Mouse (Mus musculus) kidney, embryonic 14.5 days (tissue): ENCODE measurements around the gene Pomgnt2. TPM values are rescaled to one million over a fixed set of nuclear protein-coding genes. Genes with fewer than 3 reads are reported as not detected.

ENCODE experiments used
- ATAC-seq: fragments of 200-750 bp; cut with Nextera tagmentation; 2 replicates; pipeline ENCODE4 v1.8.0; 2017; ENCODE audit warnings: moderate number of reproducible peaks, mild to moderate bottlenecking, moderate TSS enrichment, moderate library complexity; ENCODE audit not compliant: low FRiP score, low TSS enrichment
- H3K27ac ChIP-seq: fragments of 300-500 bp; sonication (generic); 2 replicates; pipeline ENCODE4 v1.5.1; 2014; ENCODE audit warnings: low read depth, mild to moderate bottlenecking, low read length, moderate library complexity, mixed read lengths
- H3K27me3 ChIP-seq: fragments of 300-500 bp; sonication (generic); 2 replicates; pipeline ENCODE4 v1.6.1; 2014; ENCODE audit warnings: mild to moderate bottlenecking, low read length; ENCODE audit not compliant: control insufficient read depth, insufficient read depth
- H3K36me3 ChIP-seq: fragments of 300-500 bp; sonication (generic); 2 replicates; pipeline ENCODE4 v1.6.1; 2014; ENCODE audit warnings: low read length, mixed read lengths; ENCODE audit not compliant: control insufficient read depth, insufficient read depth
- H3K4me1 ChIP-seq: fragments of 300-500 bp; sonication (generic); 2 replicates; pipeline ENCODE4 v1.6.1; 2014; ENCODE audit warnings: low read length, mixed read lengths; ENCODE audit not compliant: control insufficient read depth, insufficient read depth
- H3K4me2 ChIP-seq: fragments of 300-500 bp; sonication (generic); replicated peaks from 2 replicates; pipeline ENCODE4 v1.6.1; 2014; ENCODE audit warnings: low read depth, mild to moderate bottlenecking, low read length
- H3K4me3 ChIP-seq: fragments of 300-500 bp; sonication (generic); 2 replicates; pipeline ENCODE4 v1.5.1; 2014; ENCODE audit warnings: mild to moderate bottlenecking, low read length
- H3K9ac ChIP-seq: fragments of 300-500 bp; sonication (generic); 2 replicates; pipeline ENCODE4 v1.6.1; 2014; ENCODE audit warnings: low read depth, mild to moderate bottlenecking, low read length, moderate library complexity
- H3K9me3 ChIP-seq: fragments of 300-500 bp; sonication (generic); 2 replicates; pipeline ENCODE4 v1.6.1; 2016; ENCODE audit warnings: low read length; ENCODE audit not compliant: control insufficient read depth
- WGBS: fragments of 180-500 bp; shearing (Covaris S2); extraction: QIAGEN DNeasy Blood & Tissue Kit; methylation state at CpG from one replicate; pipeline ENCODE4 v1.1.7; 2014; 5-methylcytosine and 5-hydroxymethylcytosine counted together
- polyA plus RNA-seq: library from polyadenylated mRNA; unstranded; fragments of >200 nt; fragmentation: Nextera tagmentation; extraction: Ambion mirVana; gene quantifications from 2 replicates; pipeline ENCODE4 v1.2.1, GENCODE M21; 2014

Pomgnt2 gene
- polyA plus RNA-seq = 8.6 and 11.6 TPM in 2 replicates

DNA sequence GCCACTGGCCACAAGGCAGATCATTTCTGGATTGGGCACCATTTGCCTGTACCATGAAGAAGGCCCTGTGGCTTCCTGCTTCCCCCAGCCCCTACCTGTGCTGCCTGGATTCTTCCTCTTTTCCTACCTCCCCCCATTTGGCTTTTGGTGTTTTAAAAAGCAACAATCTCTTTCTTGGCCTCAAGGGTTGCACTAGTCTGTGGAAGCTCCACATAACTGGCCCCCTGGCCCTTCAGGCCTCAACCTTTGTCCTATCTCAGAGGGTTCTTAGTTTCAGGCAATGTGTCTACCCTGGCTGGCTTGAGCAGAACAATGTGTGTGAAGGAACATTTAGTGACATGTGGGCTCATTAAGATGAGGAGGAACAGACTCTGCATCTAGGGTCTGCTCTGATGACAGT is at the start of gene Pomgnt2:
Gene Pomgnt2 (minus strand): TSS at position 101 of the 400 bp plus-strand sequence.
- ATAC-seq = no peak
- Histone ChIP-seq H3K27me3 (no peaks in the 10 kb centered on the region), H3K4me2 (peak within 1 kb of the TSS; percentile 93; the same call in 1 of the 2 replicates), H3K9ac (no peak within 1 kb of the TSS), H3K36me3 (no peaks in the 10 kb centered on the region), H3K9me3 (no peaks in the 10 kb centered on the region), H3K4me3 (peak within 1 kb of the TSS; percentile 87), H3K27ac (no peak within 1 kb of the TSS), H3K4me1 (peaks cover 4% of the 10 kb centered on the region; the same call in 1 of the 2 replicates)

DNA sequence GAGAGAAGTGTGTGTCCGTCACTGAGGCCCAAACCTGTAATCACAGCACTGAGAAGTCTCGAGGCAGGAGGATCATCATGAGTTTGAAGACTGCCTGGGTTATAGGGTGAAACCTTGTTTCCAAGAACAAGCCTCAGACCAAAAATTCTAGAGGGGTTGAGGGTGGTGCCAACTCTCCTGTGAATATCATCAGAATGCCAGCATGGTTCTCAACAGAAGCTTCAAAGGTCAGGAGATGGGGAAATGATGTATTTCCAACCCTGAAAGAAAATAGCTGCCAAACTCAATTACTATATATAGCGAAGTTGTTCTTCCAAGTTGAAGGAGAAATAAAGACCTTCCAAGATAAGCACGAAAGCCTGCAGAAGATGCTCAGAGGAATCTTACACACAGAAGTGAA is 42.9 kb upstream of the Pomgnt2 start:
- no peaks in the 10 kb centered on the region for H3K4me1 ChIP-seq
- 85% methylated on average over 4 of the region's 4 CpGs for WGBS
- ATAC-seq = no peak
- H3K36me3 ChIP-seq = no peaks in the 10 kb centered on the region
- H3K9me3 ChIP-seq = no peaks in the 10 kb centered on the region
- H3K4me2 ChIP-seq = no peak overlapping the region
- H3K9ac ChIP-seq = no peak overlapping the region
- H3K27me3 ChIP-seq = no peaks in the 10 kb centered on the region
- H3K4me3 ChIP-seq = no peak overlapping the region
- no peak overlapping the region for H3K27ac ChIP-seq

DNA sequence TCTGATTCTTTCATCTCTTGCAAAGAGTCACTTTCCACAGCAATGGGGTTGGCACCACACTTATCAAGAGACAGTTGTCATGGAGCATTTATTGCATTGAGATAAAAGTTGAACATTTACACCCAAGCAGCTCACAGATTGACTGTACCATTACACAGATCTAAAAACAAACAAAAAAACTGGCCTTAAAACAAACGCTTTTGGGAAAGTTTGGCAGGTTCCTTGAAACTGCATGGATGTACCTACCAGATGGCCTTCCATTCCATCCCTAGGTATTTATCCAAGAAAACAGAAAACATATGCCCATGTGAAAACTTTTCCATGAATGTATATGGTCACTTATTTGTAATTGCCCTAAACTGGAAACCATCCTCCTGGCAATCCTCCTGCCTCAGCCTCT is 41.7 kb upstream of the Pomgnt2 start:
- Histone ChIP-seq H3K4me2 (no peak overlapping the region), H3K4me1 (no peaks in the 10 kb centered on the region), H3K9me3 (no peaks in the 10 kb centered on the region), H3K4me3 (no peak overlapping the region), H3K9ac (no peak overlapping the region), H3K27ac (no peak overlapping the region), H3K27me3 (no peaks in the 10 kb centered on the region), H3K36me3 (no peaks in the 10 kb centered on the region)
- WGBS = 97% methylated on average over 1 of the region's 1 CpGs
- no peak for ATAC-seq

- no peaks in the 10 kb centered on the region for H3K27me3 ChIP-seq
- no peaks in the 10 kb centered on the region for H3K9me3 ChIP-seq
- no peak overlapping the region for H3K4me3 ChIP-seq
- H3K4me2 ChIP-seq = no peak overlapping the region
- H3K4me1 ChIP-seq = no peaks in the 10 kb centered on the region
- WGBS = 75% methylated on average over 4 of the region's 4 CpGs
- no peak overlapping the region for H3K27ac ChIP-seq
- H3K36me3 ChIP-seq = no peaks in the 10 kb centered on the region
- no peak overlapping the region for H3K9ac ChIP-seq
- ATAC-seq = no peak
Measured at GRCm38 (mm10) chr9:122036496-122037054, 39.7 kb upstream of the Pomgnt2 start.

DNA sequence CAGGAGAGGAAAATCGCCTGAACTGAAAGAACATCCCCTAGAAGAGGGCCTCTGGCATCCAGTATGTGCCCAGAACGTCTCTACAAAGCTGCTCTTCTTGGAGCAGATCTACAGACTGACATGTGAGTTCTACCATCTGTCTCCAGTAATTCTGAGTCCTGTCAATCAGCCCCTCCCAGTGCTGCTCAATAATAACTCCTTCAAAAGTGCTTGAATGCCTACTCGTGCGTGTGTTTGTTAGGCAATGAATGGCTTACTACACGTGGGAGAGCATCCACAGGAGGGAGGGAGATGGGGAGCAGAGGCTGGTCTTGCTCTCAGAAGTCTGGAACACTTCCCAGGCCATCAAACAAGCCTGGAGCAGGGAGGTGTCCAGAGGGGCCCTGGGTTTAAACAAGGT is 38.9 kb upstream of the Pomgnt2 start:
- no peaks in the 10 kb centered on the region for H3K36me3 ChIP-seq
- H3K27ac ChIP-seq = no peak overlapping the region
- H3K9ac ChIP-seq = no peak overlapping the region
- no peaks in the 10 kb centered on the region for H3K9me3 ChIP-seq
- H3K4me3 ChIP-seq = no peak overlapping the region
- 47% methylated on average over 5 of the region's 5 CpGs for WGBS
- H3K27me3 ChIP-seq = no peaks in the 10 kb centered on the region
- no peak for ATAC-seq
- no peak overlapping the region for H3K4me2 ChIP-seq
- H3K4me1 ChIP-seq = no peaks in the 10 kb centered on the region

DNA sequence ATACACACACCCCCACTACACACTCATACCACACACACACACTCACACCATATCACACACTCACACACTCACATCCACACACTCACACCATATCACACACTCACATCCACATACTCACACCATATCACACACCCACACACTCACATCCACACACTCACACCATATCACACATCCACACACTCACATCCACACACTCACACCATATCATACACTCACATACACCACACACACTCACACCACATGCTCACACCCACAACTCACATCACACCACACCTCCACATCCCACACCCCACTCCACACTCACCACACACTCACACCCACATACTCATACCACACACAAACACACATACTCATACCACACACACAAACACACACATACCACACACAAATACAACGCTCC is 38.0 kb upstream of the Pomgnt2 start:
- Histone ChIP-seq H3K27ac (no peak overlapping the region), H3K9me3 (no peaks in the 10 kb centered on the region), H3K4me3 (no peak overlapping the region), H3K9ac (no peak overlapping the region), H3K36me3 (no peaks in the 10 kb centered on the region), H3K4me1 (no peaks in the 10 kb centered on the region), H3K4me2 (no peak overlapping the region), H3K27me3 (no peaks in the 10 kb centered on the region)
- no peak for ATAC-seq
- WGBS = 100% methylated on average over 1 of the region's 1 CpGs

GRCm38 (mm10) chr9:122032071-122032470 is 35.2 kb upstream of the Pomgnt2 start:
- H3K27me3 ChIP-seq = no peaks in the 10 kb centered on the region
- H3K4me3 ChIP-seq = no peak overlapping the region
- H3K27ac ChIP-seq = no peak overlapping the region
- WGBS = 82% methylated on average over 3 of the region's 3 CpGs
- H3K4me1 ChIP-seq = no peaks in the 10 kb centered on the region
- no peaks in the 10 kb centered on the region for H3K9me3 ChIP-seq
- no peak overlapping the region for H3K9ac ChIP-seq
- no peaks in the 10 kb centered on the region for H3K36me3 ChIP-seq
- H3K4me2 ChIP-seq = no peak overlapping the region
- ATAC-seq = no peak

DNA sequence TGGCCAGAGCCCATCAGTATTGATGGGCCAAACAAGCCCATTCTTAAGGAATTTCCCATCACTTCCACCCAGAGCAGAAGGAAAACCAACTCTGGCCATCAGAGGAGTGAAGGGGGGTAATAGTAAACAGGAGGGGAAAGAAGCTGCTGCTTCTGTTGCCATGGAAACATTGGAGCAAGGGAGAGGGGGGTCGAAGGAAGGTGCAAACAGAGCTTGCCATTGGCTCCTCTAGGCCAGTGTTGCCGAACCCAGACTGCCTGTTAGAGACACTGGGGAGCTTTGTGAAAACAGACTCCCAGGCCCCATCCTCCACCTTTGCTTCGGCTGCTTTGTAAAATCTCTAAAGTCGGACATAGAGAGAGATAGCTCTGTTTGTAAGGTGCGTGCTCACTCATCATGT is 33.8 kb upstream of the Pomgnt2 start:
- Histone ChIP-seq H3K4me2 (no peak overlapping the region), H3K9ac (no peak overlapping the region), H3K9me3 (no peaks in the 10 kb centered on the region), H3K4me1 (0 out of 2 replicates have a peak, but pooled peaks cover 5% of the 10 kb centered on the region), H3K27me3 (no peaks in the 10 kb centered on the region), H3K36me3 (no peaks in the 10 kb centered on the region), H3K4me3 (no peak overlapping the region), H3K27ac (no peak overlapping the region)
- WGBS = 65% methylated on average over 5 of the region's 5 CpGs
- no peak for ATAC-seq

DNA sequence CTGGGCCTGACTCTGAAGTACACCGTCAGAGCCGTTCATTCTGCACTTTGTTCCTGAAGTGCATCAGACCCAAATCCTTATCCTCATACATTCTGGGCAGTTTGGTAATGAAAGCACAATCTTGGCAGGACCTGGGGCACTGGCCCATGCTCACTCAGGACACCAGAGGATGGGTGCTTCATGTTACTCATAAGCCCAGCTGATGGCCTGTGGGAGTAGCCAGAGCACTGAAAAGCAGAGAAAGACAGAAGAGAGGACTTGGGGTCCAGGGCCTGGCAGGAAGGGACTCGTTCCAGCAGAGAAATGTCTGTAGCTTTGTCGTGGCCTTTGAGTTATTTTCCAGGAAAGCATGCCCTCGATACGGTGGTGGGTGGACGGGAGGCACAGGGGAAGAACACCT is 32.9 kb upstream of the Pomgnt2 start:
- Histone ChIP-seq H3K4me3 (no peak overlapping the region), H3K4me1 (0 out of 2 replicates have a peak, but pooled peaks cover 5% of the 10 kb centered on the region), H3K36me3 (no peaks in the 10 kb centered on the region), H3K9me3 (no peaks in the 10 kb centered on the region), H3K27me3 (no peaks in the 10 kb centered on the region), H3K4me2 (no peak overlapping the region), H3K9ac (no peak overlapping the region), H3K27ac (no peak overlapping the region)
- WGBS = 83% methylated on average over 7 of the region's 7 CpGs
- no peak for ATAC-seq
